Comparison of ENCODE assay signal across 11 mouse cellular contexts in the genomic region with DNA sequence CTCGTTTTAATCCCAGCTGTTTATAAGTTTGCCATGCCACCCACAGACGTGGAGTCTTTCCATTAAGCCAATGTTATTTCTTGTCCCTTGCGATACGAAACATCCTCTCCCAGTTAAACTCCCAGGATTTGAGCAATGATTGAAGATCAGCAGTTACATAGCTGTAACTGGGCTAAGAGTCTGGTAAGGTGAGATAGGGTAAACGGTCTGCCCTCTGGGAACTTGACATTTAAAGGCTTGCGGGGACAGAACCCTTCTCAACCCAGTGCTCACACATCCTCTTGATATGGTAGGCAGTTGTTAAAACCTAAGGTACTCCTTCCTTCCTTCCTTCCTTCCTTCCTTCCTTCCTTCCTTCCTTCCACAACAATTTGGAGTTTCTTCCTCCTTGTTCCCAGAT.
A peak's percentile ranks its signal among the peaks of the same experiment; 100 is the strongest.
DNase-seq lines count a peak whose midpoint lies in the region; ATAC-seq and TF ChIP-seq lines count a peak whose summit lies in the region.
"Had no signal": no experiment of that assay in that cellular context is flagged by ENCODE, and none has a peak within 500 bp of the region (broad histone marks: within the 10 kb centered on the region; RNA-seq: fewer than 3 reads in every experiment).

No protein-coding gene starts in this region.

- ATAC-seq in embryonic facial prominence, embryonic 15.5 days (ENCODE audit: insufficient number of reproducible peaks, low FRiP score, low TSS enrichment, low read depth) = no peak
- ATAC-seq in intestine, embryonic 15.5 days = no peak
- ATAC-seq in neural tube, embryonic 12.5 days (ENCODE audit: low FRiP score, low read depth) = no peak
- no peak for ATAC-seq in megakaryocyte, adult 5-6 weeks (ENCODE audit: poor library complexity, severe bottlenecking)

- 42% methylated on average over 6 of the region's 6 CpGs for WGBS in embryonic facial prominence, embryonic 15.5 days
- WGBS in intestine, embryonic 15.5 days = 51% methylated on average over 6 of the region's 6 CpGs
- 65% methylated on average over 6 of the region's 6 CpGs for WGBS in neural tube, embryonic 12.5 days

- no peak overlapping the region for H3K9ac ChIP-seq in embryonic facial prominence, embryonic 15.5 days
- H3K9ac ChIP-seq in intestine, embryonic 15.5 days = no peak overlapping the region
- no peak overlapping the region for H3K9ac ChIP-seq in neural tube, embryonic 12.5 days

- peaks cover 29% of the 10 kb centered on the region for H3K4me1 ChIP-seq in embryonic facial prominence, embryonic 15.5 days
- H3K4me1 ChIP-seq in intestine, embryonic 15.5 days (replicated peaks) = peaks cover 13% of the 10 kb centered on the region; the same call in 1 of the 2 replicates
- H3K4me1 ChIP-seq in neural tube, embryonic 12.5 days = peaks cover 15% of the 10 kb centered on the region

- H3K27me3 ChIP-seq in embryonic facial prominence, embryonic 15.5 days = no peaks in the 10 kb centered on the region
- no peaks in the 10 kb centered on the region for H3K27me3 ChIP-seq in intestine, embryonic 15.5 days (replicated peaks)
- no peaks in the 10 kb centered on the region for H3K27me3 ChIP-seq in neural tube, embryonic 12.5 days (replicated peaks)

- H3K4me3 ChIP-seq in layer of hippocampus, adult 2 months = peak overlapping the region; percentile 89; the same call in 1 of the 2 replicates
- H3K4me3 ChIP-seq in embryonic facial prominence, embryonic 15.5 days (replicated peaks) = no peak overlapping the region
- H3K4me3 ChIP-seq in intestine, embryonic 15.5 days (replicated peaks) = no peak overlapping the region
- H3K4me3 ChIP-seq in neural tube, embryonic 12.5 days = no peak overlapping the region

- DNase-seq in layer of hippocampus, adult 2 months (ENCODE audit: low spot score in 2 of 2) = no peak
- no peak for DNase-seq in layer of hippocampus, postnatal 25 days (ENCODE audit: extremely low spot score in 1 of 2, low spot score in 1 of 2)
- DNase-seq in layer of hippocampus, adult 18-20 months (ENCODE audit: low spot score in 2 of 2) = no peak
- no peak for DNase-seq in thymus, postnatal 25 days
- DNase-seq: cerebellum, adult 18-20 months; gastrocnemius, postnatal 25 days; right cerebral cortex, postnatal 14 days had no signal

- no peak for TF ChIP-seq CTCF in layer of hippocampus, adult 2 months (conservative IDR thresholded peaks at IDR 0.05)

- H3K27ac ChIP-seq in layer of hippocampus, adult 2 months = peak overlapping the region; percentile 36; the same call in 1 of the 2 replicates
- no peak overlapping the region for H3K27ac ChIP-seq in embryonic facial prominence, embryonic 15.5 days (replicated peaks)
- no peak overlapping the region for H3K27ac ChIP-seq in intestine, embryonic 15.5 days
- no peak overlapping the region for H3K27ac ChIP-seq in neural tube, embryonic 12.5 days

- peak overlapping the region; percentile 99 for H3K4me2 ChIP-seq in embryonic facial prominence, embryonic 15.5 days (replicated peaks)
- peak overlapping the region; percentile 98 for H3K4me2 ChIP-seq in intestine, embryonic 15.5 days (replicated peaks)
- H3K4me2 ChIP-seq in neural tube, embryonic 12.5 days (replicated peaks) = peak overlapping the region; percentile 95

- no peaks in the 10 kb centered on the region for H3K9me3 ChIP-seq in embryonic facial prominence, embryonic 15.5 days (replicated peaks)
- H3K9me3 ChIP-seq in intestine, embryonic 15.5 days = no peaks in the 10 kb centered on the region
- no peaks in the 10 kb centered on the region for H3K9me3 ChIP-seq in neural tube, embryonic 12.5 days

- H3K36me3 ChIP-seq in embryonic facial prominence, embryonic 15.5 days = no peaks in the 10 kb centered on the region
- no peaks in the 10 kb centered on the region for H3K36me3 ChIP-seq in intestine, embryonic 15.5 days
- H3K36me3 ChIP-seq in neural tube, embryonic 12.5 days = peaks cover 3% of the 10 kb centered on the region; the same call in 1 of the 2 replicates
